Mouse (Mus musculus): Measurements from ENCODE around the gene Pla1a.
"Not testable (repeated sequence)": the region's sequence is repeated elsewhere in the genome, so short reads cannot be mapped to it uniquely, and the experiment has no call there.

Pla1a gene

GRCm38 (mm10) chr16:38432498-38433425, at the start of gene Pla1a:
Pla1a (minus strand) TSS chr16:38433145.
- no peak for ATAC-seq (ENCODE audit: low TSS enrichment)

- no peak for ATAC-seq (ENCODE audit: low TSS enrichment)
Observed at GRCm38 (mm10) chr16:38481327-38481726, 48.4 kb upstream of the Pla1a start.

DNA sequence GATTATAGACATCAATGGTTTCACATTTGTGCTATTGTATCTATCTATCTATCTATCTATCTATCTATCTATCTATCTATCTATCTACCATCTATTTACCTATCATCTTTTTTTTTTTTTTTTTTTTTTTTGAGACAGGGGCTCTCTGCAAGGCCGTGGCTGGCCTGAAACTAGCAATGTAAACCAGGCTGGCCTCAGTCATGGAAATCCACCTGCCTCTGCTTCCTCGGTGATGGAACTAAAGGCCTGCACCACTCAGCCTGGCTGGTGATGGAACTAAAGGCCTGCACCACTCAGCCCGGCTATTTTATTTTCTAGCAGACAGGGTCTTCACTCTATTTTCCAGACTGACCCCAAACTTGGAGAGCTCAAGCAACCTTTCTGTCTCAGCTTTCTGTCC, 45.4 kb upstream of the Pla1a start:
- ATAC-seq (ENCODE audit: low TSS enrichment), result no peak

GRCm38 (mm10) chr16:38477241-38477608, 44.3 kb upstream of the Pla1a start:
- ATAC-seq (ENCODE audit: low TSS enrichment), result not testable (repeated sequence)

DNA sequence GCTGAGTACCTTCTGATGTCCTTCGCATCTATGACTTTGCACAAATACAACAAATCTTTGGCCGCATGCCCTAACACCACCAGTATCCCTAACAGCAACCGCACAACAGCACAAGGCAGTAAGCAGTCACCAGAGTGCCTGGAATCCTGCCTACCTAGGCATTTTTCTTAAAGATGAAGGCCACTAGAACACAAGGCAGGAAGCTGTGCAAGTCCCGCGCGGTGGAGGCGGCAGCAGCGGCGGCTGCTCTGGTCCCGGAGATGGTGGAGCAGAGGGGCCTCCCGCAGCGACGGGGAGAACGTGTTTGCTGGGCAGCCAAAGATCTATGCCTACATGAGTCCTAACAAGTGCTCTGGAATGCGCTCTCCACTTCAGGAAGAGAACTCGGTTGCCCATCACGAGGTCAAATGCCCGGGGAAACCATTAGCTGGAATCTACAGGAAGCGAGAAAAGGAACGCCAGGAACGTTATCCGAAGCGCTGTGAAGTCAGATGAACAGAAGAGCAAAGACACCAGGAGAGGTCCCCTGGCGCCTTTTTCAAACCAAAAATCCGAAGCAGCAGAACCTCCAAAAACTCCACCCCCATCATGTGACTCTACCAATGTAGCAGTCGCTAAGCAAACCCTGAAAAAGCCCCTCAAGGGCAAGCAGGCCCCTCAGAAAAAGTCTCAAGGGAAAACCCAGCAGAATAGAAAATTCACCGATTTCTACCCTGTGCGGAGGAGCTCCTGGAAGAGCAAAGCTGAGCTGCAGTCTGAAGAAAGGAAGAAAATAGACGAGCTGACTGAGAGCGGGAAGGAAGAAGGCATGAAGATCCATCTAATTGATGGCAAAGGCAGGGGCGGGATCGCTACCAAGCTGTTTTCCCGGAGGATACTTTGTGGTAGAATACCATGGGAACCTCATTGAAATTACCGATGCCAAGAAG, 43.6 kb upstream of the Pla1a start:
- ATAC-seq (ENCODE audit: low TSS enrichment), result peak; percentile 87

DNA sequence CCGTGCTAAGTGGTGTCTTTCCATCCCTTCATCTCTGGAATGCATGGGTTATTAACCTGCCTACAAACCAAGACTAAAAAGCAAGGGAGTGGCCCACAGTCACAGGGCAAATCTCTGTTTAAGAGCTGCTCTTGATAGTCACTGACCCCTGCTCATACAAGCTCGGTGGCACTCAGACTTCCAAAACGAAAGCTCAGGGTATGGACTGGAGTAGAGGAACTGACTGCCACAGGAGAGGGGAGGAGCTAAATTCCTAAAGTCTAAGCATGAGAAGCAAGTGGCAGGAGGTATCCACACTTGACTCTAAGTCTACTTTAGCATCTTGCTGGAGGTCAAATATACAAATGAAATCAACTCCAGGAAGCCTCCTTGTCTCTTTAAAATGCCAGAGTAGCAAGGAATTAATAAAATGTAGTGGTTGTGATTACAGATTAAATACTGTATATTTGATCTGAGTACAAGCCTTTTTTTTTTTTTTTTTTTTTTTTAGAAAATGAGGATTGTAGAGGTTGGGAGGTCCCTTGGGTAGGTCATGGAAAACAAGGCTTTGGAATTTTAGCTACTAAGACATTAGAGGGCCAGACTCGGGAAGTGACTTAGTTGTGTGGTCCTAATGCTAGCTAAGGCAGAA, 42.9 kb upstream of the Pla1a start:
- peak; percentile 32; the same call in 1 of the 2 replicates for ATAC-seq (ENCODE audit: low TSS enrichment)

DNA sequence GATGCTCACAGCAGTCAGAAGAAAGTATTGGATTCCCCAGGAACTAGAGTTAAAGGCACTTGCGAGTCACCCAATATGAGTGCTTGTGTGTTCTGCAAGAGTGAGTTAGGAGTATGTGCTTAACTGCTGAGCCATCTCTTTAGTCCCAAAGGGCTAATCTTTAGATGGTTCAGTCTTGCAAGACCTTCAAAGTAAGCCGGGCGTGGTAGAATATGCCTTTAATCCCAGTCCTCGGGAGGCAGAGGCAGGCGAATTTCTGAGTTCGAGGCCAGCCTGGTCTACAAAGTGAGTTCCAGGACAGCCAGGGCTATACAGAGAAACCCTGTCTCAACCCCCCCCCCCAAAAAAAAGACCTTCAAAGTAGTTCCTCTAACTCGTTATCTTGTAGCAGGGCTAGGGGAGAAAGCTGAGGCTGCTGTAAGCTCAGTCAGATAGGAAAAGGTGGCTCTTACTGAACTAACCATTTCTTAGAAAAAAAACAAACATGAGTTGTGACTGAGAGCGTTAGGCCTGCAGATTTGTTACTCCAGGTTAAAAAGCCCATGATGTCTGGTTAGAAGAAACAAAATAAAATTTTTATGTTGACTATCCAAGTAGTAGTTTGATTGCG, 41.8 kb upstream of the Pla1a start:
- ATAC-seq (ENCODE audit: low TSS enrichment), result no peak

DNA sequence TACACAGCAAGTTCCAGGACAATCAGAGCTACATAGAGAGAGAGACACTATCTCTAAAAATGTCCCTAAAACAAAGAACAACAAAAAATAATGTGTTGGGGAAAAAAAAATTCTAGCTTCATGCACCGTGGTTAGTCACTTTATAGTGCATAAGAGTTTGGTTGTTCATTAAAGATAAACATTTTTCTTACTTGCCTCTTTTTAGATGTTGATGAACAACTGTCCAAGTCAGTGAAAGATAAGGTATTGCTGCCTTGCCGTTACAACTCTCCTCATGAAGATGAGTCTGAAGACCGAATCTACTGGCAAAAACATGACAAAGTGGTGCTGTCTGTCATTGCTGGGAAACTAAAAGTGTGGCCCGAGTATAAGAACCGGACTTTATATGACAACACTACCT, 40.7 kb upstream of the Pla1a start:
- no peak for ATAC-seq (ENCODE audit: low TSS enrichment)

- ATAC-seq (ENCODE audit: low TSS enrichment), result no peak
Observed at GRCm38 (mm10) chr16:38472507-38472873, 39.5 kb upstream of the Pla1a start.

DNA sequence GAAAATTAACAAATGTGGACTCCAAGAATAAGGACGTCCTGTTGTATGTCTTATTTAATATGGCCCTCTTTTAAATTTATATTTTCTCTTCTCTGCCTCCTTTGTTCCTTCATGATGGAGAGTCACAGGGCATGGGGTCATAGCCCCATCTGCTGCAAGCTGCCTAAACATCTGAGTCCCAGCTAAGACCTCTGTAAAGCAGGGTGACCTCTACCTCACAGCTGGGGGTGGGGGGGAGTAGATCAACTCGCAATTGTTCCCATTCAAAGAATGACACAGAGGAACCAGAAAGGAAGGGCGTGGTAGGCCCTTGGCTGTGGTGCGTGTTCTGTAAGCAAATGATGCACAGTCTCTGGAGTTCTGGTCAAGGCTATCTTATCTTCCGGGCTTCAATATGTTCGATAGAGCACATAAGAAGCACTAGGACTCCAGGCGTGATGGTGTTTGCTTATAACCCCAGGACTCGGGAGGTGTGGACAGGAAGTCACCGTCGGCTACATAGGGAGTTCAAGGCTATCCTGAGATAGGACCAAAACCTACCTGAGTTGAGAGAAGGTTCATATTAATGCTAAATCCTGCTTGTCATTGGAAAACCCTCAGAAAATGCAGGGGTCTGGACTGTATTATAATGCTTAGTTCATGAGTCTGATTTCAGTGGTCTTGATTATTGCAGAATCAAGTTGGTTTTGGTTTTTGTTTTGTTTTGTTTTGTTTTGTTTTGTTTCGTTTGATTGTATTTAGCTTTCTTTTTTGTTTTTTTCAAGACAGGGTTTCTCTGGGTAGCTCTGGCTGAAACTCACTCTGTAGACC, 39.0 kb upstream of the Pla1a start:
- no peak for ATAC-seq (ENCODE audit: low TSS enrichment)

- no peak for ATAC-seq (ENCODE audit: low TSS enrichment)
Observed at GRCm38 (mm10) chr16:38469437-38469836, 36.5 kb upstream of the Pla1a start.

DNA sequence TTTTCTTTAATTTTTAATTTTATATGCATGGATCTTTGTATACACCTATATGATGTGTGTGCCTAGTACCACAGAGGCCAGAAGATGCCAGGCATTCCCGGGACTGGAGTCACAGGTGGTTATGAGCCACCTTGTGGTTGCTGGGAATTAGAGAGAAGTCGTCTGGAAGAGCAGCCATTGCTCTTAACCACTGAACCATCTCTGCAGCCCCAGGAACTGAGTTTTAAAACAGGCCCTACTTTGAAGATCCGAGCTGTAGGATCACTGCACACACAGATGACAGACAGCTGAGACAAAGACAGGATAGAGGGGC, 35.7 kb upstream of the Pla1a start:
- ATAC-seq (ENCODE audit: low TSS enrichment), result no peak

DNA sequence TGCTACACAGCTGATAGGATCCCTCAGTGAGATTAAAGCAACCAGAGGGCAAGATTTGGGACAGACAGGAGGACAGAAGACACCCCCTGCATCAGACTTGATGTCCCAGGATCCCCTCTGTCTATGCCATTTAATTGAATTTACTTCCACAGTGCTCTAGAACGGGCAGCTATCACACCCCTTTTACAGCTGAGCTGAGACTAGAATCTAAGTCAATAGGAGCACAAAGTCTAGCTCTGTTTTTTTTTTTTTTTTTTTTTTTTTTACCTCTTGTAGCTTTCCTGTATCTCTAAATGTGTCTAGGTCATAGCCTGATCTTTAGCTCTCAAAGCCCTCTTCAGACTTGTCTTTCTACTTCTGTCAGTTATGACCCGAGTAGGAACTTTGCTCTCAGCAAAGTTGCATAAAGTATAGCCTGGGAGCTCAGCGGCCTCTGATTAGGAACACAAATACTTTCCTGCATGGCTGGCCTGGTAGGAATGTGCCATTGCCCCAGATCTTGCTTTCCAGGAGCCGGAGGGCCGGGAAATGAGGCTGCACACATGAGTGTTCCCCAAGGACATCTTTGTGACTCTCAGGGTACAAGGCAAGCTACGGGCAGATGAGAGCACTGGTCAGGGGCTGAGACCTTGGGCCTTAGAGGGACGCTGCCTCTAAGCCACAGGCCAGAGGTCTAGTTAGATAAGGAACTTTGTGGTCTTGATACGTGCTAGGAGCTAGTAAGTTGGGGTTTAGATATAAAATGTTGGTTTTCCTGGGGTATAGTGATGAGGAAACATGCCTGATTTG, 35.2 kb upstream of the Pla1a start:
- no peak for ATAC-seq (ENCODE audit: low TSS enrichment)

GRCm38 (mm10) chr16:38467091-38467916, 34.4 kb upstream of the Pla1a start:
- no peak for ATAC-seq (ENCODE audit: low TSS enrichment)

- no peak for ATAC-seq (ENCODE audit: low TSS enrichment)
Observed at GRCm38 (mm10) chr16:38466089-38466488, 33.1 kb upstream of the Pla1a start.

GRCm38 (mm10) chr16:38463305-38463704, 30.4 kb upstream of the Pla1a start:
- no peak for ATAC-seq (ENCODE audit: low TSS enrichment)

- no peak for ATAC-seq (ENCODE audit: low TSS enrichment)
Observed at GRCm38 (mm10) chr16:38462161-38462560, 29.2 kb upstream of the Pla1a start.

DNA sequence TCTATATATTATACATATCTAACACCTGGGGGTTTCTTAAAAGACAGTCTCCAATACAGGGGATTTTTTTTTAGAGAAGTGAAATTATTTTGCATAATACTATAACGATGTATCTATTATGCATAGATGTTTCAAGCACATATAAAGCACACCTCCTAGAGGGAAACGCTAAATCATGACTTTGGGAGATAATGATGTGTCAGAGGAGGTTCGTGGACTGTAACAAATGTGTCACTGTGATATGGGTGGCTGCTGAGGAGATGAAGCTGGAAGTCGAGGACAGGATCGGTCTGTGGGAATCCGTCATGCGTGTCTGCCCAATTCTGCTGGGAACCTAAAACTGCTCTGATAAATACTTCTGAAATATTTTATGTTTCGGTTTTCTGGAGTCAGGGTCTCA, 28.8 kb upstream of the Pla1a start:
- ATAC-seq (ENCODE audit: low TSS enrichment), result no peak

DNA sequence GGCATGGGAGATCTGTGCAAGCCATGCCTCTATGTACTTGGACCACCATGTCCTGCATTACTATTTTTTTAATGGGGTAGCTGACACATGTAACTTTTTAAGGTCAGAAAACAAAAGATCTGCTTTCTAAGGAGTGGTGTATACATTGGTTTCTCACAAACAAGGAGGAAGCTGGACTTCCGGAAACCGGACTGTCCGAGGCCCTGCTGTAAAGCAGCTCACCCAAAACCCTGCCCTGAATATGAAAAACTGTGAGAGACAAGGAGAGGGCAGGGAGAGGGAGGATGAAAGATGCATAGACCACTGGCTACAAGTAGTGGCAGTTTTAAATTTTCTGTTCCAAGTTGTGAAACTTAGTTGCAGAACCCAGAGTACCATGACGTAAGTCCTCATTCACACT, 27.0 kb upstream of the Pla1a start:
- ATAC-seq (ENCODE audit: low TSS enrichment), result no peak
